Mouse (Mus musculus) frontal cortex, adult 2 months (tissue): Measurements from ENCODE around the gene Arap2. TPM values are rescaled to one million over a fixed set of nuclear protein-coding genes. Genes with fewer than 3 reads are reported as not detected.

ENCODE experiments used
- DNase-seq, 2 experiments: peaks; one replicate each; pipeline ENCODE4 v3.0.0; 2022; ENCODE audit warnings: low spot score in 1 of 2; ENCODE audit errors: extremely low spot score in 1 of 2
- polyA plus RNA-seq: library from polyadenylated mRNA; depleted of rRNA; stranded (reverse); fragments of >200 nt; gene quantifications from 2 replicates; pipeline ENCODE4 v1.2.3, GENCODE M21; 2012; rRNA removed

The Arap2 gene
- polyA plus RNA-seq, 1 experiment = 43.3 TPM

DNA sequence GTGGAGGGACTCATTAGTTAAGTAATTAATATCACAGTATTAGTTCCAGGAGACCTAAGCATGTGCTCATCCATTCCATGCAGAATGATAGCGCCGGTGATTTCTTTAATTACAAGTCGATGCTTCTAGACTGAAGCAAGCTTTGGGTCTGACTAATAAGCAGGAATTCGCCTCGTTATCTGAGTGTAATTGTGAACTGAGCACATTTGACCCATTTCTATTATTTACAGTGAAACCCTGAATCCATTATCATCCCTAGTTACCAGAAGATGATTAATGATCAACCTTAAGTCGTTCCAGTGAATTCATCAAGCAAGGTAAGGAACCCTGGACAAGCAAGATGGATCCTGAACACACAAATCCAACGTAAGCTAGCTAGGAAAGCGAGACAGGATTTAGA is 125.5 kb downstream of the Arap2 start:
- no peak for DNase-seq

DNA sequence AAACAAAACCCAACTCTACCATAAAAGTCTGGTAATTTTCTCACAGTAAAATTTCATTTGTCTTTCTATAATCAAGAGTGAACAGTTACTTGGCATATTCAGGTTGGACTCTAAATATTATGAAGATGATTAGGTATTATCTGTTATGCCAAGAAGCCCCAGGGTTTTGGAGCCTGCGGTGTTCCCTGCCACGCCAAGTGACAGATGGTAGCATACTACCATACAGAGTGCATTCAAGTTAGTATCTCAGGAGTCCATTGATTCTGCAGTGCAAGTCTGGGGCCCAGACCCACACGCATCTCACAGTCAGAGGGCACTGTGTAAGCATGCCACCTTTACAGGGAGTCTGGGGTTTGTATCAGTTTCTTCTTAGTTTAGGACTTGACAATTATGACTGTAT is 129.6 kb downstream of the Arap2 start:
- no peak for DNase-seq

- DNase-seq = no peak
Measured at GRCm38 (mm10) chr5:62628901-62629300, 137.1 kb downstream of the Arap2 start.

- no peak for DNase-seq
Measured at GRCm38 (mm10) chr5:62622848-62623479, 143.0 kb downstream of the Arap2 start.

- no peak for DNase-seq
Measured at GRCm38 (mm10) chr5:62618286-62618685, 147.7 kb downstream of the Arap2 start.

- DNase-seq = no peak
Measured at GRCm38 (mm10) chr5:62611990-62612389, 154.0 kb downstream of the Arap2 start.

DNA sequence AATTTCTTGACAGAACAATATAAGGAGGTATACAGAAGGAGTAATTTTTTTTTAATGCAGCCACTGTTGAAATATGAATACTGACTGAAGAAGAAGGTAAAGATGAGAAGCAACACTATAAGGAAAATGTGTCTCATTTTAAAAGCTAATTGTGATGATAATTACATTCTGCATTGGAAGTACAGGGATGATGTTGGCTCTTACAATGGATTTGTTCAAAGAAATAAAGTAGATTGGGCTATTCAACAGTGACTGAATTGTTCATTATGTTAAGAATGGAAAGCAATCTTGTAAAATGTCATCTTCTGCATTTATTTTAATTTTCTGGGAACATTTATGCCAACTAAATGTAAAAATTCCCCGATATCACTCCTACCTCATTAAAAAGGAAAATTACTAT is 178.6 kb downstream of the Arap2 start:
- no peak for DNase-seq

DNA sequence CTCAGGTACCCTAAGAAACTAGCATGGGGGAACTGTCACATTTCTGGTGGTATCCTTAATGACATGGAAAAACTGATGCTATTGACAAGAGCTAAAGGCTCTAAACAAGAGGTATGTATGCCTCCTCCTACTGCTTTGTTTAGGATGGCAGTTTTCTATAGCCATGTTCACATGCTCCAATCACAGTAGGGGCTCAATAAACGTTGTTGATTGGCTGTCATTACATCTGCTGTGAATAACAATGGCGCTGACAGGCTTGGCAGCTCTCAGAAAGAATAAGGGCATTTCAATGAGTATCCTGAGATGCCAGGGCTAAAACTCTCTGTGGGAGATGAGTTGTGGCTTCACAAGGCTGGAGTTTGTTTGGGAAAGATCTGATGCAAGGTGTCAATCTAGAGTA is 183.3 kb downstream of the Arap2 start:
- DNase-seq = no peak

GRCm38 (mm10) chr5:62581699-62582098 is 184.3 kb downstream of the Arap2 start:
- no peak for DNase-seq

GRCm38 (mm10) chr5:62574336-62574844 is 191.6 kb downstream of the Arap2 start:
- DNase-seq = no peak

Other genes with a start within 250 kb of the Arap2 start
- not detected in 2 replicates for gene Dthd1, start 47.7 kb upstream of the Arap2 start, polyA plus RNA-seq